Mouse (Mus musculus) C2C12 (cell line): ENCODE data around the gene Tuba1b.

Source experiments
- CEBPB ChIP-seq: IDR thresholded peaks from one replicate; pipeline ENCODE4 v1.6.1; 2011; ENCODE audit warnings: low read depth, mild to moderate bottlenecking, control low read depth, moderate library complexity
- CTCF ChIP-seq: IDR thresholded peaks from one replicate; pipeline ENCODE4 v1.5.1; 2011; ENCODE audit not compliant: control insufficient read depth, insufficient read depth, insufficient read length
- MAX ChIP-seq: IDR thresholded peaks from one replicate; pipeline ENCODE4 v1.6.1; 2011; ENCODE audit warnings: mild to moderate bottlenecking, control low read depth
- MYOD1 ChIP-seq: IDR thresholded peaks from one replicate; pipeline ENCODE4 v1.6.1; 2011; ENCODE audit warnings: low read depth; ENCODE audit not compliant: control insufficient read depth, insufficient read length
- MYOG ChIP-seq: IDR thresholded peaks from one replicate; pipeline ENCODE4 v1.6.1; 2011; ENCODE audit not compliant: control insufficient read depth, insufficient read length; ENCODE audit errors: extremely low read depth
- USF1 ChIP-seq: IDR thresholded peaks from one replicate; pipeline ENCODE4 v1.6.1; 2011; ENCODE audit warnings: low read depth, mild to moderate bottlenecking, control low read depth, moderate library complexity

DNA sequence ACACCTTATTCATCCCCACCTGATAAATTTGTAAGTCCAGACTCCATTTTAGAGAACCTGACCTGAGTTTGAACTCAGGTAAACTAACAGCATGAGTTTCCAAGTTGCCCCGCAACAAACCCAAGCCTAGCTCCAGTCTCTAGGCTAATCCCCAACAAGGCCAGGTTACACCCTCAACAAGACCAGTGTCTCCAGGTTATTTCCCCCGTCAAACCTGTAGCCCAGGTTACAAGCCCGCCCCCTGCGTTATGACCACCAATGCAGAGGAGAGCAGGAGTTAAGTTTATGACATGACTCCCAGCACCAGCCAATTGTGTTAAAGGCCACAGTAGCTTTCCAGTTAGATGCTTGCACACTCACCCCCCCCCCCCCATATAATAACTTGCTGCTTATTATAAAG, 8.8 kb upstream of the Tuba1b start:
- TF ChIP-seq MAX (no peak), CTCF (no peak), MYOG (no peak), MYOD1 (no peak), USF1 (no peak), CEBPB (no peak)
